Mouse (Mus musculus) CH12.LX (cell line): ENCODE measurements at regions not wholly inside any gene's neighbourhood (a gene's known extent, or its start where the extent isn't known, plus 50 kb on each side); places are given as distances from the start of the nearest gene placed in this dataset.

ENCODE experiments used
- DNase-seq: peaks from one replicate; pipeline ENCODE4 v3.0.0-alpha.2; 2013; ENCODE audit errors: extremely low read depth
- H3K27ac ChIP-seq: 2 replicates; pipeline ENCODE4 v1.5.1; 2012; ENCODE audit warnings: low read depth, mild to moderate bottlenecking, control low read depth, moderate library complexity; ENCODE audit not compliant: insufficient read depth
- H3K27me3 ChIP-seq: replicated peaks from 2 replicates; pipeline ENCODE3; 2012; ENCODE audit warnings: inconsistent platforms
- H3K36me3 ChIP-seq, 2 experiments: replicated peaks in 1 of 2; 2 replicates each; pipeline versions ENCODE3 to v1.6.1; 2012; ENCODE audit warnings: inconsistent platforms in 1 of 2, low read length in 1 of 2, mild to moderate bottlenecking in 1 of 2, mixed read lengths in 1 of 2, moderate library complexity in 1 of 2; ENCODE audit not compliant: control insufficient read depth in 1 of 2, insufficient read depth in 1 of 2
- H3K4me1 ChIP-seq, 2 experiments: 2 replicates each; pipeline ENCODE4 v1.6.1; 2012; ENCODE audit warnings: inconsistent platforms in 1 of 2, moderate library complexity in 1 of 2; ENCODE audit not compliant: insufficient read depth in 2 of 2, control insufficient read depth in 1 of 2
- H3K4me2 ChIP-seq: 2 replicates; pipeline ENCODE4 v1.6.1; 2012; ENCODE audit warnings: low read depth, mild to moderate bottlenecking, control low read depth; ENCODE audit not compliant: poor library complexity, insufficient read depth, severe bottlenecking
- H3K4me3 ChIP-seq, 3 experiments: fragments of 150-350 bp in 1 of 3; sonication (generic) in 1 of 3; replicated peaks in 1 of 3; 2 replicates each; pipeline versions ENCODE3 to v1.5.1; 2011 to 2012; ENCODE audit warnings: low read depth in 2 of 3, low read length in 2 of 3, mild to moderate bottlenecking in 2 of 3, moderate library complexity in 2 of 3, control low read depth in 1 of 3, improper control_type of control experiment in 1 of 3, inconsistent platforms in 1 of 3, mixed read lengths in 1 of 3; ENCODE audit not compliant: poor library complexity in 1 of 3
- H3K79me2 ChIP-seq: replicated peaks from 2 replicates; pipeline ENCODE4 v1.6.1; 2012; ENCODE audit warnings: mild to moderate bottlenecking, moderate library complexity; ENCODE audit not compliant: control insufficient read depth, poor library complexity, insufficient read depth, severe bottlenecking; ENCODE audit errors: extremely low read depth
- H3K9ac ChIP-seq: 2 replicates; pipeline ENCODE4 v1.6.1; 2012; ENCODE audit warnings: low read depth, mild to moderate bottlenecking, control low read depth, moderate library complexity; ENCODE audit not compliant: insufficient read depth
- H3K9me3 ChIP-seq: replicated peaks from 2 replicates; pipeline ENCODE3; 2012; ENCODE audit warnings: low read length, inconsistent platforms, mixed read lengths
- BHLHE40 ChIP-seq: IDR thresholded peaks from 2 replicates; pipeline ENCODE4 v1.6.1; 2011; ENCODE audit warnings: mild to moderate bottlenecking, low read depth, low read length, improper control_type of control experiment
- CTCF ChIP-seq, 2 experiments: IDR thresholded peaks in 1 of 2; conservative IDR thresholded peaks in 1 of 2; 2 replicates each; pipeline ENCODE4 v1.5.1; 2011 to 2012; ENCODE audit warnings: low read depth in 2 of 2, low read length in 2 of 2, improper control_type of control experiment in 1 of 2, inconsistent platforms in 1 of 2, mild to moderate bottlenecking in 1 of 2, moderate library complexity in 1 of 2
- E2F4 ChIP-seq: IDR thresholded peaks from 2 replicates; pipeline ENCODE4 v1.6.1; 2011; ENCODE audit warnings: low read depth, low read length, improper control_type of control experiment; ENCODE audit not compliant: insufficient replicate concordance
- HCFC1 ChIP-seq: IDR thresholded peaks from 2 replicates; pipeline ENCODE4 v1.6.1; 2012; ENCODE audit warnings: low read depth, mild to moderate bottlenecking, inconsistent platforms, low read length, improper control_type of control experiment
- JUN ChIP-seq: IDR thresholded peaks from 2 replicates; pipeline ENCODE4 v1.6.1; 2011; ENCODE audit warnings: low read depth, mild to moderate bottlenecking, low read length, improper control_type of control experiment, moderate library complexity; ENCODE audit not compliant: insufficient read depth
- JUND ChIP-seq: conservative IDR thresholded peaks from 2 replicates; pipeline ENCODE4 v1.6.1; 2011; ENCODE audit warnings: low read depth, low read length, improper control_type of control experiment
- MAFK ChIP-seq: IDR thresholded peaks from 2 replicates; pipeline ENCODE4 v1.6.1; 2011; ENCODE audit warnings: low read length, improper control_type of control experiment; ENCODE audit not compliant: insufficient replicate concordance
- MYC ChIP-seq: IDR thresholded peaks from 2 replicates; pipeline ENCODE4 v1.6.1; 2011; ENCODE audit warnings: low read depth, mild to moderate bottlenecking, improper control_type of control experiment, low read length
- NELFE ChIP-seq: IDR thresholded peaks from 2 replicates; pipeline ENCODE4 v1.6.1; 2011; ENCODE audit warnings: low read depth, low read length, improper control_type of control experiment
- NRF1 ChIP-seq: IDR thresholded peaks from 2 replicates; pipeline ENCODE4 v1.6.1; 2014; ENCODE audit warnings: low read depth, mild to moderate bottlenecking, inconsistent platforms, low read length, improper control_type of control experiment, moderate library complexity
- PAX5 ChIP-seq: IDR thresholded peaks from 2 replicates; pipeline ENCODE4 v1.6.1; 2012; ENCODE audit warnings: low read length, inconsistent platforms, mixed read lengths
- POLR2A ChIP-seq: IDR thresholded peaks from 2 replicates; pipeline ENCODE4 v1.6.1; 2011; ENCODE audit warnings: low read depth, mild to moderate bottlenecking, improper control_type of control experiment, low read length
- RAD21 ChIP-seq: IDR thresholded peaks from 2 replicates; pipeline ENCODE4 v1.6.1; 2011; ENCODE audit warnings: low read depth, mild to moderate bottlenecking, low read length, improper control_type of control experiment, moderate library complexity
- SIN3A ChIP-seq: IDR thresholded peaks from 2 replicates; pipeline ENCODE4 v1.6.1; 2012; ENCODE audit warnings: low read length, improper control_type of control experiment, inconsistent platforms
- SMC3 ChIP-seq: IDR thresholded peaks from 2 replicates; pipeline ENCODE4 v1.6.1; 2011; ENCODE audit warnings: low read depth, low read length, improper control_type of control experiment
- TBP ChIP-seq: conservative IDR thresholded peaks from 2 replicates; pipeline ENCODE4 v1.6.1; 2011; ENCODE audit warnings: low read depth, low read length, improper control_type of control experiment
- USF2 ChIP-seq: conservative IDR thresholded peaks from 2 replicates; pipeline ENCODE4 v1.6.1; 2011; ENCODE audit warnings: low read depth, low read length, improper control_type of control experiment
- dilution Hi-C: fragments of 300-500 bp; cut with MboI; formaldehyde crosslinking; loops from 2 replicates; pipeline ENCODE4 v1.14.3; 2020; ENCODE audit warnings: low sequenced_read_pairs; ENCODE audit not compliant: extremely low pct_unique_long_range_greater_than_20kb, extremely low pct_ligation_motif_present
- in situ Hi-C: fragments of 300-500 bp; cut with MboI; formaldehyde crosslinking; loops from 3 replicates; pipeline ENCODE4 v1.14.3; 2019; ENCODE audit warnings: low sequenced_read_pairs, low pct_ligation_motif_present, low pct_unique_long_range_greater_than_20kb, mixed read lengths

GRCm38 (mm10) chrX:85375296-85375695 lies 125.8 kb downstream of the Fthl17a start:
- Histone ChIP-seq H3K4me2 (no peak overlapping the region), H3K27me3 (no peaks in the 10 kb centered on the region), H3K4me1 (no peaks in the 10 kb centered on the region), H3K27ac (no peak overlapping the region), H3K79me2 (no peaks in the 10 kb centered on the region), H3K4me3 (no peak overlapping the region), H3K9ac (no peak overlapping the region)
- no peak for DNase-seq
- in situ Hi-C loops, result no loop called here
- dilution Hi-C loops, result no loop called here
- TF ChIP-seq JUN, result no peak
- TF ChIP-seq NRF1, result no peak
- no peak for TF ChIP-seq BHLHE40
- no peak for TF ChIP-seq TBP
- no peak for TF ChIP-seq MYC
- TF ChIP-seq HCFC1, result no peak
- TF ChIP-seq CTCF (conservative IDR thresholded peaks at IDR 0.05 in 1 of 2, IDR thresholded peaks at IDR 0.05 in 1 of 2; ENCODE audit: low read depth in 2 of 2, low read length in 2 of 2), result no peak
- no peak for TF ChIP-seq E2F4
- TF ChIP-seq POLR2A, result no peak
- no peak for TF ChIP-seq PAX5
- TF ChIP-seq SIN3A, result no peak
- no peak for TF ChIP-seq RAD21
- no peak for TF ChIP-seq USF2
- TF ChIP-seq NELFE, result no peak
- TF ChIP-seq, all 38 proteins: peak for 0
- Histone ChIP-seq H3K36me3 (no peaks in the 10 kb centered on the region), H3K9me3 (no peaks in the 10 kb centered on the region)

- no peak overlapping the region for H3K27ac ChIP-seq
- TF ChIP-seq MAFK, result peak; percentile 92
- TF ChIP-seq JUND, result no peak
- peak; percentile 42 for TF ChIP-seq SMC3
- TF ChIP-seq RAD21, result peak; percentile 64
- peak in 1 of 2 experiments; percentile 60; a peak in 2 of 4 replicates for TF ChIP-seq CTCF (conservative IDR thresholded peaks at IDR 0.05 in 1 of 2, IDR thresholded peaks at IDR 0.05 in 1 of 2; ENCODE audit: low read depth in 2 of 2, low read length in 2 of 2)
- TF ChIP-seq, all 38 proteins: peak for 4
- H3K4me1 ChIP-seq, result no peaks in the 10 kb centered on the region
Observed at GRCm38 (mm10) chrX:85384452-85384851, 135.0 kb downstream of the Fthl17a start.

More at GRCm38 (mm10) chrX:85384452-85384851, 135.0 kb downstream of the Fthl17a start:
- dilution Hi-C loops, result no loop called here
- peak; percentile 7 for DNase-seq
- Histone ChIP-seq H3K79me2 (no peaks in the 10 kb centered on the region), H3K36me3 (no peaks in the 10 kb centered on the region), H3K9me3 (no peaks in the 10 kb centered on the region), H3K4me2 (no peak overlapping the region), H3K4me3 (no peak overlapping the region), H3K27me3 (no peaks in the 10 kb centered on the region), H3K9ac (no peak overlapping the region)
- in situ Hi-C loops, result no loop called here
